In the genomic region with DNA sequence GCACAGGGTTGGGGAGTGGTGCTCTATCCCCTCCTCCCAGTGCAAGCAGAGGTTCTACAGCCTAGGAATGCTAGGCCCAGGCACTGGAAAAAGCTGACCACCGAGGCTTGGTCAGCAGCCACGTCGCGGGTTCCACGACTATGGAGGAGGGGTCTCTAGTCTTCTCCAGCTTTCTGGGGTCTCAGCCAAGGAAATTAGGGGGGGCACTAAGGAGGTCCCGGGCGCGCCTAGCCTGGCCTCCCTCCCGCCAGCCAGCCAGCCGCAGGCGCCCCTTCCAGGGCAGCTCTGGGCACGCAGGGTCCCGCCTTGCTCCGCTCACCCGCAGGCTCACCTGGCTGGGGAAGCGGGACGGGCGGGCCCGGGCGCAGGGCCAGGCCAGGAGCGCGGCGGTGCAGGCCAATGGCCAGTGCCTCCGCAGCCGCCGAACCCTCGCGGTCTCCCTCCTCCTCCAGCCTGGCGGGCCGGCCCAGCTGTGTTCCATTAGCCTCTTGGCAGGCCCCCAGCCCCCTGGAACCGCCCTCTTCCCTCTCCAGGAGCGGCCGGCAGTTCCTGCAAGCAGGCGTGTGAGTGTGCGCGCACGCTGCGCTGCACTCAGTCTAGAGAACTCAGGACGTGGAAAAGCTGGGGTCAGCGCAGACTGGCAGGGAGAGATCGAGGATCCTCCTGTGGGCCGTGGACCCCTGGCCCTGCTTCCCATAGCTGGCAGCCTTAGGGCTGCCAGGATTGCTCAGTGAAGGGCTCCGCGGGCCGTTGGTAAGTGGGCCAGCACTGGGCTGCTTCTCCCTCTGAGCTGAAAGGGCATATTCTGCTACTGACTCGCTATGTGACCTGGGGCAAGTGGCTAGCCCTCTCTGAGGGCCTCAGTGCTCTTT, we compare ENCODE assay signal across 8 mouse cellular contexts. TPM values are rescaled to one million over a fixed set of nuclear protein-coding genes. Genes with fewer than 3 reads are reported as not detected.
A peak's percentile ranks its signal among the peaks of the same experiment; 100 is the strongest.
DNase-seq lines count a peak whose midpoint lies in the region; ATAC-seq and TF ChIP-seq lines count a peak whose summit lies in the region.

A gene (plus strand): TSS at position 510 of the 872 bp plus-strand sequence.

- 5% methylated on average over 46 of the region's 46 CpGs for WGBS in cerebellum, adult 2 months
- WGBS in forebrain, postnatal 0 days, result 4% methylated on average over 41 of the region's 46 CpGs
- 6% methylated on average over 45 of the region's 46 CpGs for WGBS in liver, embryonic 16.5 days (ENCODE audit: insufficient replicate concordance)

- H3K27me3 ChIP-seq in E14TG2a.4 (ENCODE audit: insufficient read depth, low read length), result peaks cover 72% of the 10 kb centered on the region
- no peaks in the 10 kb centered on the region for H3K27me3 ChIP-seq in cerebellum, adult 2 months (ENCODE audit: control insufficient read depth, insufficient read depth, low read length)
- H3K27me3 ChIP-seq in forebrain, postnatal 0 days (ENCODE audit: insufficient read depth, low read length), result no peaks in the 10 kb centered on the region
- peaks cover 11% of the 10 kb centered on the region for H3K27me3 ChIP-seq in liver, embryonic 16.5 days (ENCODE audit: control insufficient read depth, insufficient read depth, low read depth, low read length)

- no peaks in the 10 kb centered on the region for H3K36me3 ChIP-seq in E14TG2a.4 (ENCODE audit: insufficient read depth, low read length)
- H3K36me3 ChIP-seq in forebrain, postnatal 0 days (ENCODE audit: insufficient read depth), result no peaks in the 10 kb centered on the region
- no peaks in the 10 kb centered on the region for H3K36me3 ChIP-seq in liver, embryonic 16.5 days (ENCODE audit: control insufficient read depth, insufficient read depth)

- no peak for TF ChIP-seq POLR2A in cerebellum, adult 2 months (IDR thresholded peaks at IDR 0.05; ENCODE audit: borderline replicate concordance, insufficient read depth, low read length)

- intact Hi-C loops in heart, postnatal 10 days (cut with DNase I), result no loop called here

- peak within 1 kb of the TSS; percentile 64 for H3K9ac ChIP-seq in forebrain, postnatal 0 days
- peak within 1 kb of the TSS; percentile 26; the same call in 1 of the 2 replicates for H3K9ac ChIP-seq in liver, embryonic 16.5 days (ENCODE audit: low read depth, low read length)

- H3K9me3 ChIP-seq in E14TG2a.4 (ENCODE audit: low read length), result no peaks in the 10 kb centered on the region
- no peaks in the 10 kb centered on the region for H3K9me3 ChIP-seq in forebrain, postnatal 0 days (ENCODE audit: low read length)
- H3K9me3 ChIP-seq in liver, embryonic 16.5 days (replicated peaks; ENCODE audit: control insufficient read depth, low read length), result no peaks in the 10 kb centered on the region

- peaks cover 25% of the 10 kb centered on the region for H3K4me1 ChIP-seq in E14TG2a.4 (replicated peaks; ENCODE audit: low read depth, low read length)
- 0 out of 2 replicates have a peak, but pooled peaks cover 10% of the 10 kb centered on the region for H3K4me1 ChIP-seq in cerebellum, adult 2 months (ENCODE audit: control insufficient read depth, insufficient read depth, low read length)
- H3K4me1 ChIP-seq in forebrain, postnatal 0 days (ENCODE audit: insufficient read depth), result peaks cover 11% of the 10 kb centered on the region
- H3K4me1 ChIP-seq in liver, embryonic 16.5 days (ENCODE audit: control insufficient read depth, low read depth, low read length), result no peaks in the 10 kb centered on the region

- peak within 1 kb of the TSS; percentile 90 for H3K4me2 ChIP-seq in forebrain, postnatal 0 days (ENCODE audit: low read depth)
- peak within 1 kb of the TSS; percentile 35; the same call in 1 of the 2 replicates for H3K4me2 ChIP-seq in liver, embryonic 16.5 days (ENCODE audit: low read depth, low read length)

- TF ChIP-seq CTCF in E14TG2a.4 (conservative IDR thresholded peaks at IDR 0.05; ENCODE audit: low read length), result no peak
- TF ChIP-seq CTCF in cerebellum, adult 2 months (IDR thresholded peaks at IDR 0.05; ENCODE audit: borderline replicate concordance, insufficient read depth, low read depth, low read length), result no peak
- TF ChIP-seq CTCF in forebrain, postnatal 0 days (IDR thresholded peaks at IDR 0.05; ENCODE audit: low read depth), result no peak

- peak within 1 kb of the TSS; percentile 77 for H3K4me3 ChIP-seq in E14TG2a.4 (replicated peaks; ENCODE audit: low read length)
- H3K4me3 ChIP-seq in cerebellum, adult 2 months (replicated peaks; ENCODE audit: insufficient read depth, low read depth, low read length), result peak within 1 kb of the TSS; percentile 9
- H3K4me3 ChIP-seq in forebrain, postnatal 0 days (ENCODE audit: low read depth, low read length), result peak within 1 kb of the TSS; percentile 44
- H3K4me3 ChIP-seq in liver, embryonic 16.5 days (ENCODE audit: low read depth, low read length), result peak within 1 kb of the TSS; percentile 16; the same call in 1 of the 2 replicates

- ATAC-seq in forebrain, postnatal 0 days, result peak; percentile 85
- ATAC-seq in liver, embryonic 16.5 days (ENCODE audit: low read depth), result peak; percentile 27; the same call in 1 of the 2 replicates

- DNase-seq in cerebellum, adult 2 months, result peak; percentile 65 to 70
- DNase-seq in forebrain, postnatal 0 days, result peak; percentile 76
- DNase-seq in heart, postnatal 10 days, result peak; percentile 95
- DNase-seq in kidney, postnatal 25 days, result peak; percentile 96
- peak; percentile 86 for DNase-seq in ovary, adult 18-20 months (ENCODE audit: low spot score)
- DNase-seq in urinary bladder, postnatal 4 days (ENCODE audit: low spot score in 2 of 2), result peak; percentile 92 to 96

- H3K27ac ChIP-seq in cerebellum, adult 2 months (ENCODE audit: insufficient read depth, low read length), result no peak within 1 kb of the TSS
- H3K27ac ChIP-seq in forebrain, postnatal 0 days (ENCODE audit: low read depth, low read length), result peak within 1 kb of the TSS; percentile 66
- H3K27ac ChIP-seq in liver, embryonic 16.5 days (ENCODE audit: low read length), result no peak within 1 kb of the TSS

RNA-seq across cellular contexts. Expression of the gene that starts here (rescaled TPM):
- 36.4 and 44.3 TPM in 2 replicates for polyA plus RNA-seq in cerebellum, adult 2 months (2012; rRNA removed)
- total RNA-seq in forebrain, postnatal 0 days (2014; rRNA removed), result 21.8 and 29.7 TPM in 2 replicates
- polyA plus RNA-seq in forebrain, postnatal 0 days (2015; fragmentation: Nextera tagmentation; extraction: Ambion mirVana), result 6.8 and 7.5 TPM in 2 replicates
- total RNA-seq in heart, postnatal 10 days (2021), result 10 to 100 TPM; 24.6 to 25.4 TPM
- polyA plus RNA-seq in liver, embryonic 16.5 days (2015; fragmentation: Nextera tagmentation; extraction: Ambion mirVana), result 3.0 and 3.1 TPM in 2 replicates

Comparison
In these comparisons a context has a peak if more than half of its experiments do, and no peak if none do; other contexts are left out.
1. H3K4me3 ChIP-seq: peak in every context shown above with its lines; median percentile 77 in E14TG2a.4; 44 in forebrain, postnatal 0 days; 16 in liver, embryonic 16.5 days; 9 in cerebellum, adult 2 months.